Mouse (Mus musculus) megakaryocyte, embryonic 14.5 days (primary cell): Measurements from ENCODE around the gene Cdyl2.

Source experiments
- FLI1 ChIP-seq: IDR thresholded peaks from 2 replicates; pipeline ENCODE4 v1.6.1; 2012; ENCODE audit warnings: low read length, inconsistent platforms, mixed read lengths
- GATA1 ChIP-seq: IDR thresholded peaks from 3 replicates; pipeline ENCODE4 v1.6.1; 2012; ENCODE audit warnings: mixed read lengths, low read length, inconsistent platforms, borderline replicate concordance

GRCm38 (mm10) chr8:116652949-116653348 is 79.8 kb downstream of the Cdyl2 start:
- TF ChIP-seq GATA1 (no peak), FLI1 (no peak)
